Mouse (Mus musculus): Measurements from ENCODE around the gene Neurl2.
"Not testable (repeated sequence)": the region's sequence is repeated elsewhere in the genome, so short reads cannot be mapped to it uniquely, and the experiment has no call there.

The Neurl2 gene

GRCm38 (mm10) chr2:164817703-164818102 lies 15.6 kb downstream of the Neurl2 start:
- no peak for DNase-seq (ENCODE audit: low spot score in 2 of 2)

DNA sequence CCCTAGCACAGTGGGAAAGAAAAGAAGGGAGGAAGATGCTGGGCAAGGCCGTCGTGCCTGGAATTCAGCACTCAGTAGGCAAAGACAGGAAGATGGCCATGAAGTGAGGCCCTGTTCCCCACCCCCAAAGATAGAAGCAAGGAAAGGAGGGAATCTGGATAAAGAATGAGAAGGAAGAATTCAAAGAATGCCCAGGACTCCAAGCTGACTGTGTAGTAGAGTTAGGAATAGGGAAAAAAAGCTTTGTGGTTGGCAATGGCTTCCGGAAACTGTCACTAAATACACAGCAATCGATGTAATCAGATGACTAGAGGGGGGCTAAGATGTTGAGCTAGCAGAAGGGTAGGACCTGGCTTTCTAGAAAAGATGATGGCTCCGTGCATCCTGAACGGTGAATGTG lies 16.1 kb downstream of the Neurl2 start:
- DNase-seq (ENCODE audit: low spot score in 2 of 2) = no peak

GRCm38 (mm10) chr2:164815821-164816220 lies 17.4 kb downstream of the Neurl2 start:
- no peak for DNase-seq (ENCODE audit: low spot score in 2 of 2)

- DNase-seq (ENCODE audit: low spot score in 2 of 2) = no peak
These were observed 17.9 kb downstream of the Neurl2 start for GRCm38 (mm10) chr2:164815348-164815747.

DNA sequence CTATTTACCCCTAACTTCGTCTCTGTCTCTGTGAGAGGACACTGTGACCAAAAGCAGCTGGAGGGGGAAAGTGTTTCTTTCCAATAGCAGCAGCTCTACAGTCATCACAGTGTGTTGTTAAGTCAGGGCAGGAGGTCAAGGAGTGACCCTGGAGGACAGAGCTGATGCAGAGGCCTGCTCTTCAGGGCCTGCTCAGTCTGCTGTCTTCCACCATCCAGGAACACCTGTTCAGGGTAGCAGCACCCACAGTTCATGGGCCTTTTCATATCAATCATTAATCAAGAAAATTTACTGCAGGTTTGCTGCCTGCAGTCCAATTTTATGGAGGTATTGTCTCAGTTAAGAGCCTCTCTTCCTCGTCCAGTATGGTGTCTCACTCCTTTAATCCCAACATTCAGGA lies 19.7 kb downstream of the Neurl2 start:
- no peak for DNase-seq (ENCODE audit: low spot score in 2 of 2)

GRCm38 (mm10) chr2:164806614-164807013 lies 26.6 kb downstream of the Neurl2 start:
- DNase-seq (ENCODE audit: low spot score in 2 of 2) = no peak

- no peak for DNase-seq (ENCODE audit: low spot score in 2 of 2)
These were observed 27.9 kb downstream of the Neurl2 start for GRCm38 (mm10) chr2:164805332-164805718.

DNA sequence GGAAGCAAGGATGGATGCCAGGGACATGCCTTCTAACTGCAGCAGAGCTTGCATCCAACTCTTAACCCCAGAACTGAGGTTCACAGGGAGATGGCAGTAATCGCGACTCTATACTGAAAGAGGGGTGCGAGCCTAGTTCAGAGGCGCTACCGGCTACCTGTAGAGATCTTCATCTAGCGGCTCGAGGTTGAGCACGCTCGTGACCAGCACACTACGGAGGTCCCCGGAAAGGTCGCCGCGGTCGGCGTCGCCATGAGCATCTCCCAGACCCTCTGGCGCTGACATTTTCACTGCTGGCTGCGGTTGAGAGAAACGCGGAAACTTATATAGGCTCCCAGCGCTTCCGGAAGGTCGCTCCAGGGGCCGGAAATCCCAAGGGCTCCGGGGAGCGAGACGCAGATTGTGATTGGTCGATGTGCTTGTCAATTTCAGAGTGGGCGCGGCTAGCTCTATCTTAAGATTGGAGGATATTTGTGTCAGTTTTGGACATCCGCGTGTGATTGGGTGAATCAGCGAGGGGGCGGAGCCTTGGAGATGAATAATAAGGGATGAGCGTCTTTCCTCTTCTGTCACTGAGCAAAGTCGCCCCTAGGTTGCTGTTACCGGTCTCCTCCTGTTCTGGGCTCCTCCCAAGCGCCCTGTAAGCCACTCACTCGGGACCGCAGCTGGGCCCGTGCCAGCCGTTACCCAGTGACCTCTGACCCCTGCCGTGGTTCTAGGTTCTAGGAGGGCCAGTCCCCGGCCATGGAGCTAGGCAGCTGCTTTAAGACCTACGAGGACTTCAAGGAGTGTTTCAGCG lies 28.5 kb downstream of the Neurl2 start, which contains the start of the genes Acot8 and Zswim3:
Gene Acot8, minus strand, starts transcription at position 350 of the 799 bp plus-strand sequence.
Gene Zswim3, plus strand, starts transcription at position 566 of the 799 bp plus-strand sequence.
- peak; percentile 96 to 97 for DNase-seq (ENCODE audit: low spot score in 2 of 2)

GRCm38 (mm10) chr2:164803921-164804313 lies 29.3 kb downstream of the Neurl2 start:
- no peak for DNase-seq (ENCODE audit: low spot score in 2 of 2)

GRCm38 (mm10) chr2:164803201-164803920 lies 29.9 kb downstream of the Neurl2 start:
- no peak for DNase-seq (ENCODE audit: low spot score in 2 of 2)

DNA sequence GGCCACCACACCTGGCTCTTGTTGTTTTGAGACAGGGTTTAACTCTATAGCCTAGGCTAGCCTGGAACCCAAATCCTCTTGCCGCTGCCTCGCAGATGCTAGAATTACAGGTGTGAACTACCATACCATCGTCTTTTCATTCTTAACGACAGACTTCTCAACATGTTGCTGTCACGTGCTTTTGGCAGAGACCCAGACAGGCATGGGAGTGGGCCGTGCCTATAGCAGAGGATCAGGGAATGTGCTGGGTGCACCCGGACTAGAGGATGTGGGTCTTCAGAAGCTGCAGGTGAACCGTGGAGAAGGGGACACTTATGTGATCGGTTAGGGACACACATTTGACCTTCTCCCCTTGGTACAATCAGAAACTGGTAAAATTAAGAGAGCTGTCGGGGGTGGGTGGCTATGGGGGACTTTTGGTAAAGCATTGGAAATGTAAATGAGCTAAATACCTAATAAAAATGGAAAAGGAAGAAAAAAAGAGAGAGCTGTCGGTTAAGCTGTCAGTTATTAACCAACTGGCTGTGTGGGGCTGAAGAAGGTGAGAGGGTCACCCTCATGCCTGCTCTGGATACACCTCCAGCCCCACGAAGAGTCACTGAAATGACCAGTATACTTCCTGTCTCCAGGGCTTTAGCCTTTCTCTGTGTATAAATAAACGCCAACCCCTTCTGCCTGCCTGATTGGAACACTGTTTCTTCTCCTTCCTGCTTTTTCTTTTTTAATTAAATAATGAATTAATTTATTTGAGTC lies 32.8 kb downstream of the Neurl2 start:
- DNase-seq (ENCODE audit: low spot score in 2 of 2) = no peak

GRCm38 (mm10) chr2:164798554-164798953 lies 34.7 kb downstream of the Neurl2 start:
- not testable (repeated sequence) for DNase-seq (ENCODE audit: low spot score in 2 of 2)

DNA sequence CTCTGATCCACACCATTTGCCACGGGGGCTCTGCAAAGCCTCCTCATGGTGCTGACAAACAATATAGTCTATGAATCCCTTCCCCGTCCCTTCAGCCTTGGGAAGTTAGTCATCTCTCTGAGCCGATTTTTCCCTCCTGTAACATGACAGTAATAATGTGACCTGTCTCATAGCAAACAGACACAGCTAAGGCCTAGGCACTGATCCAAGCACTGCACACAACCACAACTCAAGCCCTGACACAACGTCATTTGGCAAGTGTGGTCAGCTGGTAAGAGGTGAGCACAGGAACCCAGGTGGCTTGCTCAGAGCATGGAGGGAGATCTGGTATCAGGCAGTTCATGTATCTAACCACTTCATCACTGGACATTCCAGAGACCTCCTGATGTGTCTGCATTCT lies 37.4 kb downstream of the Neurl2 start:
- no peak for DNase-seq (ENCODE audit: low spot score in 2 of 2)

GRCm38 (mm10) chr2:164794293-164794692 lies 39.0 kb downstream of the Neurl2 start:
- DNase-seq (ENCODE audit: low spot score in 2 of 2) = peak; percentile 72 to 85

- DNase-seq (ENCODE audit: low spot score in 2 of 2) = no peak
These were observed 39.5 kb downstream of the Neurl2 start for GRCm38 (mm10) chr2:164793772-164794171.

GRCm38 (mm10) chr2:164793236-164793635 lies 40.0 kb downstream of the Neurl2 start:
- DNase-seq (ENCODE audit: low spot score in 2 of 2) = no peak

DNA sequence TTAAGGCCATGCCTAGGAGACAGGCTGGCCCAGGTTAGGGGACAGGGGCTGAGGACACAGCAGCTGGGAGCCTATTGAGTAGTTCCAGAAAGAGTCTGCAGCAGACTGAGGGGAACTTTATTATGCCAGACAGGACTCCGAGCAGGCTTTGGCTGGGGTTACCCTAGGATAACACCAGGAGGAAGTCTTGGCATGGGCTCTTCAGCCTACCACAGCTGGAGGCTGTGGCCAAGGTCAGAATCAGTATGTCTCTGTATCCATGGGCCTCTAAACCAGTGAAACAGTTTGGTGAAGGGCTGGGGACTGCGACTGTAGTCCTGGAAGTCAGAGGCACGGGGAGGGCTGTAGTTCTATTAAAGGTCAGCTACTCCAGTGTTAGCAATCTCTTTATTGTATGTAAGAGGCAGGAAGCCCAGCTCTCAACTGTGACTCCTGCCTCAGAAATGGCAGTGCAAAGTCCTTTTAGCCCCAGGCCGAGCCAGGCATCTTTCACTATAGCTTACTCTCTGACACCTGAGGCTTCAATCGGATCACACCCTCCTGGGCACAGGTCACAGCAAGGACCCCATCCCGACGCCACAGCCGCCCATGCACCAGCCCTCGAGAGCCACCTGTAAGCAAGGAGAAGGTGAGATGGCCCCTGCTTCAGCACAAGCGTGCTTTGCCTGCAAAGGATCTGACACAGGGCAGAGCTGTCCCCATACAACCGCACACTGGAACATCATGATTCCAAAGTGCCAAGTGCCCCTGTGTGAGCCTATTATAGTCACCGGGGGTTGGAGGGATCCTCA lies 40.7 kb downstream of the Neurl2 start:
- no peak for DNase-seq (ENCODE audit: low spot score in 2 of 2)

DNA sequence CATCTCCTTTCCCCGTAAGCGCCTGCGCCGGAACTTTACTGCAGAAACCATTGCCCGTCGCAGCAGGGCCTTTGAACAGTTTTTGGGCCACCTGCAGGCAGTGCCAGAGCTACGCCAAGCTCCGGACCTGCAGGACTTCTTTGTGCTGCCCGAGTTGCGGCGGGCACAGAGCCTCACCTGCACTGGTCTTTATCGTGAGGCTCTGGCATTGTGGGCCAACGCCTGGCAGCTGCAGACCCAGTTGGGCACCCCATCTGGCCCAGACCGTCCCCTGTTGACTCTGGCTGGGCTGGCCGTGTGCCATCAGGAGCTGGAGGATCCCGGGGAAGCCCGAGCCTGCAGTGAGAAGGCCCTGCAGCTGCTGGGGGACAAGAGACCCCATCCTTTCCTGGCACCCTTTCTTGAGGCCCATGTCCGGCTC lies 41.4 kb downstream of the Neurl2 start:
- no peak for DNase-seq (ENCODE audit: low spot score in 2 of 2)

GRCm38 (mm10) chr2:164790451-164790850 lies 42.8 kb downstream of the Neurl2 start:
- no peak for DNase-seq (ENCODE audit: low spot score in 2 of 2)

GRCm38 (mm10) chr2:164788411-164788810 lies 44.8 kb downstream of the Neurl2 start:
- no peak for DNase-seq (ENCODE audit: low spot score in 2 of 2)

DNA sequence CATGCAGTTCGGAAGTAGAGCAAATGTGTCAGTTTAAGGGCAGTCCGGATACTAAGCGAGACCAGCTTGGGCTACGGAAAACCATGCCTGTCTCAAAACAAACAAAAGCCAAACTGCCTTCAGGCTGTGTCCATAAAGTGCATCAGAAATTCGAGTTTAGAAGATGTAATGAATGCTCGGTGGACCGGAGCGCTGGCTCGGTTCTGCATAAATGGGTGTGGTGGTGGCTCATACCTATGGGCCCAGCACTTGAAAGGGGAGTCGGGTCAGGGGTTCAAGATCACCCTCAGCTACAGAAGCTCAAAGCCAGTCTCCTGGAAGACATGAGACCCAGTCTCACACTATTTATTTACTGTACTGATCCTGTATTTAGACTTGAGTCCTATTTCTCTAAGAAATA lies 45.5 kb downstream of the Neurl2 start:
- DNase-seq (ENCODE audit: low spot score in 2 of 2) = no peak
